ENCODE assay signal across 11 mouse cellular contexts in genomic region chr17:26575786-26576690, GRCm38 (mm10). TPM values are rescaled to one million over a fixed set of nuclear protein-coding genes. Genes with fewer than 3 reads are reported as not detected.
DNase-seq lines count a peak whose midpoint lies in the region; ATAC-seq and TF ChIP-seq lines count a peak whose summit lies in the region.
"Had no signal": no experiment of that assay in that cellular context is flagged by ENCODE, and none has a peak within 500 bp of the region (broad histone marks: within the 10 kb centered on the region; RNA-seq: fewer than 3 reads in every experiment).

No protein-coding gene starts in this region.

- H3K4me2 ChIP-seq in forebrain, embryonic 15.5 days (replicated peaks) = no peak overlapping the region
- H3K4me2 ChIP-seq in forebrain, embryonic 13.5 days = no peak overlapping the region
- no peak overlapping the region for H3K4me2 ChIP-seq in hindbrain, postnatal 0 days (ENCODE audit: low read depth, low read length)
- H3K4me2 ChIP-seq in hindbrain, embryonic 14.5 days (replicated peaks) = no peak overlapping the region
- H3K4me2 ChIP-seq: embryonic facial prominence, embryonic 15.5 days had no signal

- peaks cover 20% of the 10 kb centered on the region; the same call in 1 of the 2 replicates for H3K4me1 ChIP-seq in forebrain, embryonic 15.5 days
- H3K4me1 ChIP-seq in forebrain, embryonic 13.5 days = peaks cover 16% of the 10 kb centered on the region
- no peaks in the 10 kb centered on the region; the same call in 1 of the 2 replicates for H3K4me1 ChIP-seq in hindbrain, postnatal 0 days (ENCODE audit: insufficient read depth, low read length)
- no peaks in the 10 kb centered on the region for H3K4me1 ChIP-seq in hindbrain, embryonic 14.5 days (replicated peaks; ENCODE audit: control insufficient read depth, insufficient read depth, low read length)
- H3K4me1 ChIP-seq in MEL (ENCODE audit: control insufficient read depth in 1 of 2, insufficient read depth in 2 of 2, low read length in 2 of 2) = peaks cover 0 to 6% of the 10 kb centered on the region in 2 experiments

- WGBS in forebrain, embryonic 15.5 days = 69% methylated on average over 12 of the region's 12 CpGs
- 76% methylated on average over 12 of the region's 12 CpGs for WGBS in forebrain, embryonic 13.5 days
- WGBS in hindbrain, postnatal 0 days = 74% methylated on average over 12 of the region's 12 CpGs
- WGBS in hindbrain, embryonic 14.5 days = 83% methylated on average over 12 of the region's 12 CpGs

- no peak for TF ChIP-seq CTCF in hindbrain, postnatal 0 days (IDR thresholded peaks at IDR 0.05; ENCODE audit: low read depth)
- TF ChIP-seq CTCF in MEL (IDR thresholded peaks at IDR 0.05 in 2 of 3, conservative IDR thresholded peaks at IDR 0.05 in 1 of 3; ENCODE audit: control insufficient read depth in 1 of 3, insufficient read depth in 1 of 3, low read depth in 2 of 3, low read length in 3 of 3, poor library complexity in 1 of 3, severe bottlenecking in 1 of 3) = no peak

- no peak for DNase-seq in hindbrain, postnatal 0 days (ENCODE audit: low spot score)
- DNase-seq in hindbrain, embryonic 14.5 days (ENCODE audit: low spot score) = no peak
- peak; percentile 36 for DNase-seq in MEL (ENCODE audit: low read depth, low spot score)
- peak; percentile 51 to 92 for DNase-seq in left cerebral cortex, postnatal 25 days (ENCODE audit: low spot score in 2 of 2)
- no peak for DNase-seq in adrenal gland, adult 18-20 months (ENCODE audit: low spot score in 2 of 2)
- DNase-seq in neural tube, embryonic 10.5 days (ENCODE audit: extremely low spot score, low spot score) = no peak
- DNase-seq: cerebellum, adult 11-12 months had no signal

- no peak for ATAC-seq in forebrain, embryonic 15.5 days (replicated peaks)
- no peak for ATAC-seq in forebrain, embryonic 13.5 days
- 0 out of 2 replicates have a peak, but pooled peaks have one; percentile 13 for ATAC-seq in hindbrain, postnatal 0 days
- ATAC-seq in hindbrain, embryonic 14.5 days (ENCODE audit: low FRiP score) = no peak
- ATAC-seq: hindbrain, embryonic 16.5 days had no signal

- no peaks in the 10 kb centered on the region for H3K9me3 ChIP-seq in forebrain, embryonic 15.5 days
- no peaks in the 10 kb centered on the region for H3K9me3 ChIP-seq in forebrain, embryonic 13.5 days (replicated peaks)
- H3K9me3 ChIP-seq in hindbrain, postnatal 0 days (ENCODE audit: low read length) = no peaks in the 10 kb centered on the region
- no peaks in the 10 kb centered on the region for H3K9me3 ChIP-seq in hindbrain, embryonic 14.5 days (ENCODE audit: control insufficient read depth, low read length)
- H3K9me3 ChIP-seq in MEL (replicated peaks; ENCODE audit: insufficient read depth, low read length) = no peaks in the 10 kb centered on the region
- H3K9me3 ChIP-seq: embryonic facial prominence, embryonic 15.5 days had no signal

- no peak overlapping the region for H3K4me3 ChIP-seq in forebrain, embryonic 15.5 days
- H3K4me3 ChIP-seq in forebrain, embryonic 13.5 days = no peak overlapping the region
- no peak overlapping the region for H3K4me3 ChIP-seq in hindbrain, postnatal 0 days (ENCODE audit: low read length)
- no peak overlapping the region for H3K4me3 ChIP-seq in hindbrain, embryonic 14.5 days (replicated peaks; ENCODE audit: low read length)
- H3K4me3 ChIP-seq in MEL (ENCODE audit: control insufficient read depth in 1 of 2, insufficient read depth in 1 of 2, low read depth in 2 of 2, low read length in 2 of 2) = no peak overlapping the region
- H3K4me3 ChIP-seq: embryonic facial prominence, embryonic 15.5 days had no signal

- no peaks in the 10 kb centered on the region for H3K27me3 ChIP-seq in forebrain, embryonic 15.5 days
- H3K27me3 ChIP-seq in forebrain, embryonic 13.5 days = no peaks in the 10 kb centered on the region
- H3K27me3 ChIP-seq in hindbrain, postnatal 0 days (ENCODE audit: insufficient read depth, low read length) = no peaks in the 10 kb centered on the region
- no peaks in the 10 kb centered on the region for H3K27me3 ChIP-seq in hindbrain, embryonic 14.5 days (ENCODE audit: control insufficient read depth, insufficient read depth, low read length)
- no peaks in the 10 kb centered on the region for H3K27me3 ChIP-seq in MEL (ENCODE audit: control insufficient read depth in 1 of 2, insufficient read depth in 2 of 2, low read length in 2 of 2)
- H3K27me3 ChIP-seq: embryonic facial prominence, embryonic 15.5 days had no signal

- no peak for TF ChIP-seq RAD21 in MEL (IDR thresholded peaks at IDR 0.05; ENCODE audit: low read depth, low read length)

- TF ChIP-seq EP300 in MEL (IDR thresholded peaks at IDR 0.05; ENCODE audit: low read depth in 1 of 2, low read length in 2 of 2) = no peak

- TF ChIP-seq POLR2A in MEL (IDR thresholded peaks at IDR 0.05; ENCODE audit: control insufficient read depth in 1 of 2, insufficient read depth in 1 of 2, low read depth in 1 of 2, low read length in 2 of 2, poor library complexity in 1 of 2) = no peak

- H3K36me3 ChIP-seq in forebrain, embryonic 15.5 days = peaks cover 3% of the 10 kb centered on the region; the same call in 1 of the 2 replicates
- H3K36me3 ChIP-seq in forebrain, embryonic 13.5 days (ENCODE audit: poor library complexity, severe bottlenecking) = peaks cover 41% of the 10 kb centered on the region
- H3K36me3 ChIP-seq in hindbrain, postnatal 0 days (ENCODE audit: insufficient read depth, low read length) = no peaks in the 10 kb centered on the region
- peaks cover 29% of the 10 kb centered on the region for H3K36me3 ChIP-seq in hindbrain, embryonic 14.5 days (replicated peaks; ENCODE audit: control insufficient read depth, insufficient read depth)
- H3K36me3 ChIP-seq in MEL (ENCODE audit: control insufficient read depth in 1 of 2, insufficient read depth in 2 of 2, low read length in 2 of 2) = peaks cover 0 to 7% of the 10 kb centered on the region in 2 experiments; a peak in 3 of 4 replicates

- intact Hi-C loops in left cerebral cortex, postnatal 25 days (cut with DNase I) = loop anchor here (5.0 kb wide), 3 partner anchors 44 to 69 kb away; no protein-coding TSS in a partner anchor

- H3K9ac ChIP-seq in forebrain, embryonic 15.5 days (replicated peaks) = no peak overlapping the region
- no peak overlapping the region for H3K9ac ChIP-seq in forebrain, embryonic 13.5 days
- H3K9ac ChIP-seq in hindbrain, postnatal 0 days (replicated peaks; ENCODE audit: low read length) = no peak overlapping the region
- H3K9ac ChIP-seq in hindbrain, embryonic 14.5 days = no peak overlapping the region
- no peak overlapping the region for H3K9ac ChIP-seq in MEL (ENCODE audit: control insufficient read depth, low read depth, low read length, poor library complexity, severe bottlenecking)
- H3K9ac ChIP-seq: embryonic facial prominence, embryonic 15.5 days had no signal

- peaks cover 10% of the 10 kb centered on the region for H3K79me2 ChIP-seq in MEL (ENCODE audit: control insufficient read depth, insufficient read depth, low read length, poor library complexity)

- 0 out of 2 replicates have a peak overlapping the region, but pooled peaks have one; percentile 3 for H3K27ac ChIP-seq in forebrain, embryonic 15.5 days (replicated peaks)
- H3K27ac ChIP-seq in forebrain, embryonic 13.5 days = no peak overlapping the region
- H3K27ac ChIP-seq in hindbrain, postnatal 0 days = no peak overlapping the region; the same call in 1 of the 2 replicates
- H3K27ac ChIP-seq in hindbrain, embryonic 14.5 days = no peak overlapping the region
- no peak overlapping the region; the same call in 1 of the 2 replicates for H3K27ac ChIP-seq in MEL (ENCODE audit: control insufficient read depth, low read depth, low read length)
- H3K27ac ChIP-seq: embryonic facial prominence, embryonic 15.5 days had no signal

TF ChIP-seq in MEL, 35 proteins besides CTCF, POLR2A, EP300 and RAD21:
- TF ChIP-seq MYB (IDR thresholded peaks at IDR 0.05; ENCODE audit: low read depth, low read length) = no peak
- TF ChIP-seq ETS1 (IDR thresholded peaks at IDR 0.05; ENCODE audit: low read depth, low read length) = peak; percentile 55
- no peak for TF ChIP-seq KAT2A (conservative IDR thresholded peaks at IDR 0.05; ENCODE audit: low read depth, low read length)
- no peak for TF ChIP-seq ZC3H11A (IDR thresholded peaks at IDR 0.05; ENCODE audit: low read depth, low read length)
TF ChIP-seq in MEL: peak in this region for 1.

RNA-seq across cellular contexts. Expression of gene Dusp1, which starts 14.1 kb away (rescaled TPM):
- 46.3 and 50.0 TPM in 2 replicates for polyA plus RNA-seq in forebrain, embryonic 15.5 days (2015; fragmentation: Nextera tagmentation; extraction: Ambion mirVana)
- 39.4 and 40.2 TPM in 2 replicates for polyA plus RNA-seq in forebrain, embryonic 13.5 days (2015; fragmentation: Nextera tagmentation; extraction: Ambion mirVana)
- total RNA-seq in hindbrain, postnatal 0 days (2014; rRNA removed) = 50.5 and 51.4 TPM in 2 replicates
- 25.3 and 27.0 TPM in 2 replicates for polyA plus RNA-seq in hindbrain, postnatal 0 days (2015; fragmentation: Nextera tagmentation; extraction: Ambion mirVana)
- polyA plus RNA-seq in hindbrain, embryonic 14.5 days (2014; fragmentation: Nextera tagmentation; extraction: Ambion mirVana) = 31.5 and 31.6 TPM in 2 replicates
- 0.96 and 1.0 TPM in 2 replicates for total RNA-seq in MEL (2012; rRNA removed)
- polyA plus RNA-seq in MEL (2012; ENCODE audit: insufficient read depth in 1 of 2, insufficient read length in 2 of 2, low read depth in 1 of 2, low replicate concordance in 2 of 2, missing spikeins in 1 of 2) = 1 to 10 TPM in 1 of 2 experiments, not detected in 1; 5.0 TPM
- 10 to 100 TPM; 32.7 to 47.7 TPM for total RNA-seq in left cerebral cortex, postnatal 25 days (2021)
- total RNA-seq in adrenal gland, adult 18-20 months (2021) = 10 to 100 TPM; 48.7 to 56.1 TPM

RNA-seq across cellular contexts. Expression of gene Ergic1, which starts 14.7 kb away (rescaled TPM):
- polyA plus RNA-seq in forebrain, embryonic 15.5 days (2015; fragmentation: Nextera tagmentation; extraction: Ambion mirVana) = 90.4 and 98.7 TPM in 2 replicates
- 95.9 and 109 TPM in 2 replicates for polyA plus RNA-seq in forebrain, embryonic 13.5 days (2015; fragmentation: Nextera tagmentation; extraction: Ambion mirVana)
- 235 and 250 TPM in 2 replicates for total RNA-seq in hindbrain, postnatal 0 days (2014; rRNA removed)
- 81.2 and 93.5 TPM in 2 replicates for polyA plus RNA-seq in hindbrain, postnatal 0 days (2015; fragmentation: Nextera tagmentation; extraction: Ambion mirVana)
- polyA plus RNA-seq in hindbrain, embryonic 14.5 days (2014; fragmentation: Nextera tagmentation; extraction: Ambion mirVana) = 110 and 119 TPM in 2 replicates
- total RNA-seq in MEL (2012; rRNA removed) = 73.8 and 78.5 TPM in 2 replicates
- 100 to 1,000 TPM in 1 of 2 experiments, 10 to 100 TPM in 1; 95.6 to 730 TPM for polyA plus RNA-seq in MEL (2012; ENCODE audit: insufficient read depth in 1 of 2, insufficient read length in 2 of 2, low read depth in 1 of 2, low replicate concordance in 2 of 2, missing spikeins in 1 of 2)
- 100 to 1,000 TPM; 163 to 168 TPM for total RNA-seq in left cerebral cortex, postnatal 25 days (2021)
- total RNA-seq in adrenal gland, adult 18-20 months (2021) = 100 to 1,000 TPM; 159 to 166 TPM

Comparison
In these comparisons a context has a peak if more than half of its experiments do, and no peak if none do; other contexts are left out.
1. DNase-seq: peak in MEL (single experiment) and left cerebral cortex, postnatal 25 days (2 of 2); none in hindbrain, postnatal 0 days (single experiment), hindbrain, embryonic 14.5 days (single experiment), adrenal gland, adult 18-20 months (0 of 2) and neural tube, embryonic 10.5 days (single experiment).